9 mouse cellular contexts compared by ENCODE assay signal in the genomic region with DNA sequence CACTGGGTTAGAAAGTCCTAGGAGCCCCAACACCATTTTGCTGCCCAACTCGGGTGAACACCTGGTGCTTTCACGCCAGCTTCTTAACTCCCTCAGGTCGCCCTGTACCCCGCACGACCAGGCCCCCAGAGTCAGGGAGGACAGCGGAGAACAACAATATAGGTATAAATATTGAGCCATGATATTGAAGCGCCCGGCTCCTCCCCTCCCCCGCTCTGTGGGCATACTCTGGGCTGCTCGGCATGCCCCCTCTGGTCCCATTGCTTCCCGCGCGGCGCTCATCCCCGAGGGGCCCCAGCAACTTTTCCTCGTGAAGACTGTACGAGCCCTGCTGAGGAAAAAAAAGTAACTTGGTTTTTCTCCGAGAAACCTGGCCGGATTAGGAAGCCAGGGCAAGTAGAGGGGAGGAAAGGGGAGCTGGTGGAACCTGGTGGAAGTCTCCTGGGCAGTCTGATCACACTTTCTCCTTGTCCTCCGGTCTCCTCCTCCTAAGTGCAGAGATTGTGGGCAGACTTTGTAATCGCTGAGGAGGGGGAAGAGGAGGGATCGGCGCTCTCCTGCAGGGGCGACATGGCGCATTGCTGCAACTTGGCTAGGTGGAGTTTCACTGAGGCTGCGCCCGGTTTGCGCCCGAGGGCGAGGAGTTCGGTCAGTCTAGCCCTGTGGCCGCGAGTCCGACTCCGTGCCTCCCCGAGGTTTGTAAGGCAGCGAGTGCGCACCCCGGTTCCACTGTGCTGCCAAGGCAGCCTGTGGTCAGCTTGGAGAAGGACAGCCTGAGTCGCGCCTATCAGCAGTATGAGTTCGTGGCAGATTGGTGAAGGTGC. TPM values are rescaled to one million over a fixed set of nuclear protein-coding genes. Genes with fewer than 3 reads are reported as not detected.
DNase-seq lines count a peak whose midpoint lies in the region; ATAC-seq and TF ChIP-seq lines count a peak whose summit lies in the region.
"Had no signal": no experiment of that assay in that cellular context is flagged by ENCODE, and none has a peak within 500 bp of the region (broad histone marks: within the 10 kb centered on the region; RNA-seq: fewer than 3 reads in every experiment).

No protein-coding gene starts in this region.

- WGBS in kidney, embryonic 16.5 days, result under 1% methylated on average over 42 of the region's 42 CpGs
- 1% methylated on average over 41 of the region's 42 CpGs for WGBS in hindbrain, postnatal 0 days
- under 1% methylated on average over 42 of the region's 42 CpGs for WGBS in neural tube, embryonic 12.5 days

- peak overlapping the region; percentile 53 for H3K4me3 ChIP-seq in kidney, embryonic 16.5 days (ENCODE audit: low read length)
- H3K4me3 ChIP-seq in hindbrain, postnatal 0 days (ENCODE audit: low read length), result peak overlapping the region; percentile 39
- peak overlapping the region; percentile 28 for H3K4me3 ChIP-seq in neural tube, embryonic 12.5 days

- no peak for DNase-seq in kidney, adult 8-10 months
- DNase-seq in embryo, embryonic 9.5 days (ENCODE audit: extremely low spot score), result peak; percentile 53
- peak; percentile 12 for DNase-seq in hindbrain, postnatal 0 days (ENCODE audit: low spot score)
- no peak for DNase-seq in urinary bladder, postnatal 36 days (ENCODE audit: low spot score in 2 of 2)
- no peak for DNase-seq in T-cell, adult 2 months (ENCODE audit: low spot score)
- DNase-seq in urinary bladder, postnatal 4 days (ENCODE audit: low spot score in 2 of 2), result no peak

- H3K4me2 ChIP-seq in kidney, embryonic 16.5 days (replicated peaks; ENCODE audit: low read depth, low read length), result peak overlapping the region; percentile 79
- peak overlapping the region; percentile 87 for H3K4me2 ChIP-seq in hindbrain, postnatal 0 days (ENCODE audit: low read depth, low read length)
- peak overlapping the region; percentile 65 for H3K4me2 ChIP-seq in neural tube, embryonic 12.5 days (replicated peaks)

- peaks cover 41% of the 10 kb centered on the region for H3K27me3 ChIP-seq in kidney, embryonic 16.5 days (ENCODE audit: insufficient read depth, low read length)
- H3K27me3 ChIP-seq in hindbrain, postnatal 0 days (ENCODE audit: insufficient read depth, low read length), result peaks cover 33% of the 10 kb centered on the region
- peaks cover 47% of the 10 kb centered on the region for H3K27me3 ChIP-seq in neural tube, embryonic 12.5 days (replicated peaks)
- H3K27me3 ChIP-seq: Patski had no signal

- no peaks in the 10 kb centered on the region for H3K9me3 ChIP-seq in kidney, embryonic 16.5 days (ENCODE audit: low read length)
- H3K9me3 ChIP-seq in hindbrain, postnatal 0 days (ENCODE audit: low read length), result no peaks in the 10 kb centered on the region
- no peaks in the 10 kb centered on the region for H3K9me3 ChIP-seq in neural tube, embryonic 12.5 days

- no peaks in the 10 kb centered on the region for H3K36me3 ChIP-seq in kidney, embryonic 16.5 days (ENCODE audit: insufficient read depth, low read length)
- H3K36me3 ChIP-seq in hindbrain, postnatal 0 days (ENCODE audit: insufficient read depth, low read length), result no peaks in the 10 kb centered on the region
- no peaks in the 10 kb centered on the region for H3K36me3 ChIP-seq in neural tube, embryonic 12.5 days

- ATAC-seq in kidney, embryonic 16.5 days (ENCODE audit: low FRiP score, low TSS enrichment), result peak; percentile 84
- ATAC-seq in hindbrain, postnatal 0 days, result peak; percentile 18; the same call in 1 of the 2 replicates
- ATAC-seq in neural tube, embryonic 12.5 days (ENCODE audit: low FRiP score, low read depth), result no peak
- ATAC-seq: Patski had no signal

- H3K9ac ChIP-seq in kidney, embryonic 16.5 days (replicated peaks; ENCODE audit: low read length), result peak overlapping the region; percentile 50; the same call in 1 of the 2 replicates
- 0 out of 2 replicates have a peak overlapping the region, but pooled peaks have one; percentile 9 for H3K9ac ChIP-seq in hindbrain, postnatal 0 days (replicated peaks; ENCODE audit: low read length)
- H3K9ac ChIP-seq in neural tube, embryonic 12.5 days, result no peak overlapping the region

- no peak overlapping the region for H3K27ac ChIP-seq in kidney, embryonic 16.5 days (ENCODE audit: low read length)
- no peak overlapping the region for H3K27ac ChIP-seq in hindbrain, postnatal 0 days
- H3K27ac ChIP-seq in neural tube, embryonic 12.5 days, result no peak overlapping the region

- H3K4me1 ChIP-seq in kidney, embryonic 16.5 days (ENCODE audit: insufficient read depth, low read length), result peaks cover 12% of the 10 kb centered on the region
- no peaks in the 10 kb centered on the region; the same call in 1 of the 2 replicates for H3K4me1 ChIP-seq in hindbrain, postnatal 0 days (ENCODE audit: insufficient read depth, low read length)
- peaks cover 24% of the 10 kb centered on the region for H3K4me1 ChIP-seq in neural tube, embryonic 12.5 days

- peak; percentile 5; the same call in 1 of the 2 replicates for TF ChIP-seq CTCF in hindbrain, postnatal 0 days (IDR thresholded peaks at IDR 0.05; ENCODE audit: low read depth)

RNA-seq across cellular contexts. Expression of gene Gm5800, which starts 23.6 kb away (rescaled TPM):
- polyA plus RNA-seq in kidney, embryonic 16.5 days (2015; fragmentation: Nextera tagmentation; extraction: Ambion mirVana), result not detected in 2 replicates
- not detected in 2 replicates for total RNA-seq in hindbrain, postnatal 0 days (2014; rRNA removed)
- not detected in 2 replicates for polyA plus RNA-seq in hindbrain, postnatal 0 days (2015; fragmentation: Nextera tagmentation; extraction: Ambion mirVana)
- not detected in 2 replicates for polyA plus RNA-seq in neural tube, embryonic 12.5 days (2016; fragmentation: Nextera tagmentation; extraction: Ambion mirVana)
- polyA plus RNA-seq: Patski had no signal

RNA-seq across cellular contexts. Expression of gene Ang4, which starts 32.8 kb away (rescaled TPM):
- not detected in 2 replicates for polyA plus RNA-seq in kidney, embryonic 16.5 days (2015; fragmentation: Nextera tagmentation; extraction: Ambion mirVana)
- not detected in 2 replicates for total RNA-seq in hindbrain, postnatal 0 days (2014; rRNA removed)
- polyA plus RNA-seq in hindbrain, postnatal 0 days (2015; fragmentation: Nextera tagmentation; extraction: Ambion mirVana), result not detected in 2 replicates
- polyA plus RNA-seq in neural tube, embryonic 12.5 days (2016; fragmentation: Nextera tagmentation; extraction: Ambion mirVana), result not detected in 2 replicates
- polyA plus RNA-seq: Patski had no signal

RNA-seq across cellular contexts. Expression of gene Gm17079, which starts 45.3 kb away (rescaled TPM):
- polyA plus RNA-seq in kidney, embryonic 16.5 days (2015; fragmentation: Nextera tagmentation; extraction: Ambion mirVana), result not detected in 2 replicates
- not detected in 2 replicates for total RNA-seq in hindbrain, postnatal 0 days (2014; rRNA removed)
- not detected in 2 replicates for polyA plus RNA-seq in hindbrain, postnatal 0 days (2015; fragmentation: Nextera tagmentation; extraction: Ambion mirVana)
- not detected in 2 replicates for polyA plus RNA-seq in neural tube, embryonic 12.5 days (2016; fragmentation: Nextera tagmentation; extraction: Ambion mirVana)
- polyA plus RNA-seq: Patski had no signal

RNA-seq across cellular contexts. Expression of gene AY358078, which starts 59.3 kb away (rescaled TPM):
- not detected in 2 replicates for polyA plus RNA-seq in kidney, embryonic 16.5 days (2015; fragmentation: Nextera tagmentation; extraction: Ambion mirVana)
- total RNA-seq in hindbrain, postnatal 0 days (2014; rRNA removed), result not detected in 2 replicates
- polyA plus RNA-seq in hindbrain, postnatal 0 days (2015; fragmentation: Nextera tagmentation; extraction: Ambion mirVana), result not detected in 2 replicates
- not detected in 2 replicates for polyA plus RNA-seq in neural tube, embryonic 12.5 days (2016; fragmentation: Nextera tagmentation; extraction: Ambion mirVana)
- polyA plus RNA-seq: Patski had no signal

Comparison
In these comparisons a context has a peak if more than half of its experiments do, and no peak if none do; other contexts are left out.
1. DNase-seq: peak in embryo, embryonic 9.5 days (single experiment) and hindbrain, postnatal 0 days (single experiment); none in kidney, adult 8-10 months (0 of 2), urinary bladder, postnatal 36 days (0 of 2), T-cell, adult 2 months (single experiment) and urinary bladder, postnatal 4 days (0 of 2).
2. Peak in every context shown above with its lines, with median percentiles within 50 percentile points of each other: H3K4me2 ChIP-seq and H3K4me3 ChIP-seq.